Mouse (Mus musculus): ENCODE results near the gene Sp3. TPM values are rescaled to one million over a fixed set of nuclear protein-coding genes. Genes with fewer than 3 reads are reported as not detected.
"Not testable (repeated sequence)": the region's sequence is repeated elsewhere in the genome, so short reads cannot be mapped to it uniquely, and the experiment has no call there.

Gene Sp3
- 66.8 and 72.3 TPM in 2 replicates for polyA plus RNA-seq (2014; fragmentation: Nextera tagmentation; extraction: Ambion mirVana)

DNA sequence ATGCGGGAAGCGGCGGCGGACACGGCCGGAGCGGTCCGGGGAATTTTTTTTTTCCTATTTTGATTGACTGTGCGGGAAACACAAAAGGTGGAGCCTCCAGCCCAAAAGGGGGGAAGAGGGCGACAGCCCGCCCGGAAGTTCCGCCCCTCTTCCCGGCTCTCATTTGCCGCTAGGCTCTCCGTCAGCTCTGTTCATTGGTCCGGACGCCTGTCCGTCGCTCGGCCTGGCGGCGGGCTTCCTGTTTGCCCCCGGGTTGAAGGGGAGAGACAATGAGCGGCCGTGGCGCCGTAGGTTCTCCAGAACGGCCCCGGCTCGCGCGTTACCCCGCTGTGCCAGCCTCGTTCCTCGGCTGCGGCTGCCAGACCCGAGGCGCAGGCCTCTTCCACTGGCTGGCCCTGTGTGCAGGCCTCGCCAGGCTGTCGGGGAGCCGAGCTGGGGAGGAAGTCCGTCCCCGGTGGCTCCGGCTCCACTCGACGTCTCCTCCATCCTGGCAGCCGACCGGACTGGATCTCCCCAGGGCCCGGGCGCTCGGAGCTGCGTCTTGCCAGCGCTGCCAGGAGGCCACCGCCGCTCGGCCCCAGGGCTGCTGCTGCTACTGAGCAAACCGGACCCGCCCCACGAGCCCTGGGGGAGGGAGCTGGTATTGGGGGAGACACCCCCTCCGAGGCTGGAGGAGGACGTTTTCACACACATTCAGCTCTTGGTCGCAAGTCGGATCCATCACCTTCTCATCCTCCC lies at the start of gene Sp3:
Gene Sp3, minus strand, starts transcription at position 110 of the 738 bp plus-strand sequence.
- Histone ChIP-seq H3K9ac (peak within 1 kb of the TSS; percentile 95), H3K9me3 (ENCODE audit: low read depth, low read length) (no peaks in the 10 kb centered on the region), H3K4me2 (peak within 1 kb of the TSS; percentile 89), H3K4me3 (ENCODE audit: low read depth, low read length) (peak within 1 kb of the TSS; percentile 87), H3K27me3 (ENCODE audit: insufficient read depth, low read length) (no peaks in the 10 kb centered on the region), H3K27ac (ENCODE audit: low read depth) (peak within 1 kb of the TSS; percentile 100), H3K4me1 (ENCODE audit: insufficient read depth) (0 out of 2 replicates have a peak, but pooled peaks cover 6% of the 10 kb centered on the region), H3K36me3 (ENCODE audit: insufficient read depth) (0 out of 2 replicates have a peak, but pooled peaks cover 10% of the 10 kb centered on the region)
- ATAC-seq (ENCODE audit: insufficient read depth) (peak; percentile 90), DNase-seq (peak; percentile 99)
- WGBS, result under 1% methylated on average over 64 of the region's 64 CpGs
- no peak for TF ChIP-seq CTCF (IDR thresholded peaks at IDR 0.05; ENCODE audit: low read depth)

DNA sequence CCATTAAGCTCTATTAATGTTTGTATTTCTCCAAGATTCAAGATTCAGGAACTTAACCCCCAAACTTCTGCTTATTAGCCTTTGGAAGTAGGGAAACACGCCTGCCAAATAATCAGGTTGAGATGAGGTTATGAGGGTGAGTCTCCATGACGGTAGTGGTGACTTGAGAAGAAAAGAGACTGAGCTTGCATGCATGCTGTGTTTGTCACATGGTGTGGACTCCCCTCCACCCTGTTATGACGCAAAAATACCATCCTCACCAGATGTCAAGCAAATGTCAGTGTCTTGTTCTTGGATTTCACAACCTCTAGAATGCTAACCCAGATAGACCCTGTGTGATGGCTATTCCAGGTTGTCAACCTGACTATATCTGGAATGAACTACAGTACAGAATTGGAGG lies 49.6 kb upstream of the Sp3 start:
- H3K27me3 ChIP-seq (ENCODE audit: insufficient read depth, low read length), result no peaks in the 10 kb centered on the region
- no peak overlapping the region for H3K27ac ChIP-seq (ENCODE audit: low read depth)
- no peak for TF ChIP-seq CTCF (IDR thresholded peaks at IDR 0.05; ENCODE audit: low read depth)
- H3K9ac ChIP-seq, result no peak overlapping the region
- DNase-seq (no peak), ATAC-seq (ENCODE audit: insufficient read depth) (no peak)
- H3K9me3 ChIP-seq (ENCODE audit: low read depth, low read length), result no peaks in the 10 kb centered on the region; the same call in 1 of the 2 replicates
- H3K4me2 ChIP-seq, result no peak overlapping the region
- no peaks in the 10 kb centered on the region for H3K36me3 ChIP-seq (ENCODE audit: insufficient read depth)
- no peaks in the 10 kb centered on the region for H3K4me1 ChIP-seq (ENCODE audit: insufficient read depth)
- H3K4me3 ChIP-seq (ENCODE audit: low read depth, low read length), result no peak overlapping the region
- 88% methylated on average over 3 of the region's 3 CpGs for WGBS

DNA sequence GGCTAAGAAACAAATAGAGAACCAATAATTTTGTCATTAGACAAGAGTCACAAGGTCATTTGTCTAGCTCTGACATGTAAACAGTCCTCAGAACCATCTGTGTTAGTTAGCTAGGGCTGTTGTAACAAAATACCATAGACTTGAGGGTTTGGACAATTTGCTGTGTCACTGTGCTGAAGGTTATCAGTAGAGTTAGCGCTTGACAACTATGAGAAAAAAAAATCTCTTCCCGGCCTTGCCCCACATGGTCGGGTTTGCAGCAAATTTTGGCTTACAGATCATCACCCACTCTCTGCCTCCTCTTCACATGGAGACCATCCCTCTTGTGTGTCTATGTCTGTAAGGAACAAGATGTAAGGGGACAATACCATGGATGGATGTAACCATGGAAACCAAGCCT lies 47.8 kb upstream of the Sp3 start:
- TF ChIP-seq CTCF (IDR thresholded peaks at IDR 0.05; ENCODE audit: low read depth), result no peak
- DNase-seq (no peak), ATAC-seq (ENCODE audit: insufficient read depth) (no peak)
- Histone ChIP-seq H3K4me1 (ENCODE audit: insufficient read depth) (no peaks in the 10 kb centered on the region), H3K36me3 (ENCODE audit: insufficient read depth) (no peaks in the 10 kb centered on the region), H3K4me3 (ENCODE audit: low read depth, low read length) (no peak overlapping the region), H3K9ac (no peak overlapping the region), H3K9me3 (ENCODE audit: low read depth, low read length) (no peaks in the 10 kb centered on the region; the same call in 1 of the 2 replicates), H3K4me2 (no peak overlapping the region), H3K27ac (ENCODE audit: low read depth) (no peak overlapping the region), H3K27me3 (ENCODE audit: insufficient read depth, low read length) (no peaks in the 10 kb centered on the region)
- WGBS, result 41% methylated on average over 3 of the region's 3 CpGs

DNA sequence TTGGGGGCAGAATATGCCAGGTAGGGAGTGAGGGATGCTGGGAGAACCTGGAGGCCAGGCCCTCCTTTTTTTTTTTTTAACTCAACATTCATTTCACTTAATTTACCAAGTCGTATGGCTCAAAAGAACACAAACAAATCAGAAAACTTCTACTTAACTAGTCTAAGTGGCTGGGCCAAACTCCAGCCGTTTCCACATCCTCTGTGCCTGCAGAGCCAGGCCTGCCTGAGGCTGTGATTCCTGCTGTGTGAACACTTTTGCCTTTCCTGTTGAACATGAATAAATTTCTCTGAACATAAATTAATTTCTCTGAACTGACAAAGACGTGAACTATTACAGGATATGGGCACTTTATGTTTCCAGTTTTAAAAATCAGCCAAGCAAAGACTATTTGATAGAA lies 46.9 kb upstream of the Sp3 start:
- Histone ChIP-seq H3K36me3 (ENCODE audit: insufficient read depth) (no peaks in the 10 kb centered on the region), H3K4me1 (ENCODE audit: insufficient read depth) (no peaks in the 10 kb centered on the region), H3K4me3 (ENCODE audit: low read depth, low read length) (no peak overlapping the region), H3K9ac (no peak overlapping the region), H3K27me3 (ENCODE audit: insufficient read depth, low read length) (no peaks in the 10 kb centered on the region), H3K27ac (ENCODE audit: low read depth) (no peak overlapping the region), H3K4me2 (no peak overlapping the region), H3K9me3 (ENCODE audit: low read depth, low read length) (no peaks in the 10 kb centered on the region; the same call in 1 of the 2 replicates)
- no peak for DNase-seq
- no peak for ATAC-seq (ENCODE audit: insufficient read depth)
- no peak for TF ChIP-seq CTCF (IDR thresholded peaks at IDR 0.05; ENCODE audit: low read depth)
- WGBS, result 36% methylated on average over 3 of the region's 3 CpGs

DNA sequence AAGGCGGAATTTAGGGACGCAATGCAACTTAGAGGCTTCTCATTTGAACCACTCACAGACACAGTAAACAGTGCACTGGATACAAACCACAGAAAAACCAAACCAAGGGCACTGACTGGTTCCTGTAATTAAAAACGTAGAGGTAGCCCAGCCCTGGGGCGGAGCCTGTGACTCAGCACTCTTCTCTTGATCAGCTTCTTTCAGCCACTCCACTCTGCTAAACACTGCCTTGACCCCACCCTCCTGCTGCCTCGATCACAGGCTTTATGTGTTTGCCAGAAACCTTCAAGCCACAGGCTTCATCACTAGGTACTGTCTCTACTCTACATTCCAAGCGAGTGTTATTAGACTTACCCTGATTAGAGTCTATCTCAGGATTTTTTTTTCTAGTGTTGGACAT lies 43.6 kb upstream of the Sp3 start:
- no peak; the same call in 1 of the 2 replicates for ATAC-seq (ENCODE audit: insufficient read depth)
- H3K9ac ChIP-seq, result no peak overlapping the region
- H3K4me2 ChIP-seq, result no peak overlapping the region
- H3K36me3 ChIP-seq (ENCODE audit: insufficient read depth), result no peaks in the 10 kb centered on the region
- DNase-seq, result no peak
- TF ChIP-seq CTCF (IDR thresholded peaks at IDR 0.05; ENCODE audit: low read depth), result no peak
- H3K4me1 ChIP-seq (ENCODE audit: insufficient read depth), result no peaks in the 10 kb centered on the region
- WGBS, result 43% methylated on average over 6 of the region's 6 CpGs
- no peaks in the 10 kb centered on the region for H3K9me3 ChIP-seq (ENCODE audit: low read depth, low read length)
- H3K27me3 ChIP-seq (ENCODE audit: insufficient read depth, low read length), result no peaks in the 10 kb centered on the region
- no peak overlapping the region for H3K4me3 ChIP-seq (ENCODE audit: low read depth, low read length)
- no peak overlapping the region; the same call in 1 of the 2 replicates for H3K27ac ChIP-seq (ENCODE audit: low read depth)

DNA sequence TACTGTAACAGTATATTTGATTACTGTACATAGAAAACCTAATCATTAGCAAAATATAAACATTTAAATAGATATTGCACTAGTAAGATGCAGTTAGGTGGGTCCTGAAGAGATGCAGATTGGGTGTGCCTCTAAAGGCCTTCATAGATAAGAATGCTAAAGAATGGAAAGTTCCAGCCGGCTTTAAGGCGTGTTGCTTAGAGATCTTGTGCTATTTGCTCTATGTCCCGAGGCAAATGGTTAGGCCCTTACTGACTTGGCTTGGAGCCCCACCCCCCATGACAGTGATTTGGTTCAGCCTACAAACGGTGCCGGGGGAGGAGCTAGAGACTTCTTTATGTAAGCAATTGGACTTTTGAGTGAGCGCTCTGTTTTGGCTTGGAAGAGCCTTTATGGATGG lies 40.8 kb upstream of the Sp3 start:
- H3K4me3 ChIP-seq (ENCODE audit: low read depth, low read length), result no peak overlapping the region
- no peak overlapping the region for H3K9ac ChIP-seq
- H3K36me3 ChIP-seq (ENCODE audit: insufficient read depth), result no peaks in the 10 kb centered on the region
- no peak for TF ChIP-seq CTCF (IDR thresholded peaks at IDR 0.05; ENCODE audit: low read depth)
- no peak for ATAC-seq (ENCODE audit: insufficient read depth)
- no peak overlapping the region for H3K4me2 ChIP-seq
- DNase-seq, result peak; percentile 36
- 70% methylated on average over 6 of the region's 6 CpGs for WGBS
- no peaks in the 10 kb centered on the region for H3K9me3 ChIP-seq (ENCODE audit: low read depth, low read length)
- H3K4me1 ChIP-seq (ENCODE audit: insufficient read depth), result no peaks in the 10 kb centered on the region
- H3K27me3 ChIP-seq (ENCODE audit: insufficient read depth, low read length), result no peaks in the 10 kb centered on the region
- H3K27ac ChIP-seq (ENCODE audit: low read depth), result no peak overlapping the region

DNA sequence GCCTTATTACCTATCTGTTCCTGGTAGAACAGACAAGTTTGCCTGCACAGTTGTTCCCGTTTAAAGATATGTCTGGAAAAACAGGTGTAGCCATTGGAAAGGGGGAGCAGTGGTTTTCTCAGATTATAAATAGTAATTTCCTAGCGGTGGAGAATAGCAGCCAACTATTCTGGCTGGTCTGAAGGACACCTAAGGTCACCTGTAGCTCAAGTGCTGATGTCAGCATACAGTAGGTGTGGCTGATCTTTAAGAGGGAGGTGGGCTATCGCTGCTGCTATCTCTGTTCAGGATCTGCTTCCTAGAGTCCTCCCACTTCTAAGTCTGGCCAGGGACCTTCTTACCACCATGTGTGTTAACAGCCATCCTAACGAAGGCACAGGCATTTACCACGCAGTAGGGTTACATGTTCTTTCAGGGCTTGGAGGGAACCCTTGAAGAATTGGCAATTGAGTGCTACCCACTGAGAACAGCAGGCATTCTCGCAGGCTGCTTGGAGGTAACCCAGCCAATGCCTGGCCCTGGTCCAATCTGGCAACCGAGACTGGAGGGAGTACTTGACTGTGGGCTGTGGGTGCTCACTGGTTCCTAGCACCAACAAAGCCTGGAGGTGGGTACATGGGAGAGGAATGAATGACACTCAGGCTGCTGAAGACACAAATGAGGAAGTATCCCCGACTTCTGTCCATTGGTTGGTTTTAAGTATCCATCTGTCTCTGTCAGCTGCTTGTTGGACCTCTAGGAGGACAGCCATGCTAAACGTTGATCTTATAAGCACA lies 39.3 kb upstream of the Sp3 start:
- Histone ChIP-seq H3K4me3 (ENCODE audit: low read depth, low read length) (no peak overlapping the region), H3K36me3 (ENCODE audit: insufficient read depth) (no peaks in the 10 kb centered on the region), H3K9ac (no peak overlapping the region), H3K27ac (ENCODE audit: low read depth) (no peak overlapping the region), H3K4me2 (no peak overlapping the region), H3K9me3 (ENCODE audit: low read depth, low read length) (no peaks in the 10 kb centered on the region), H3K27me3 (ENCODE audit: insufficient read depth, low read length) (no peaks in the 10 kb centered on the region), H3K4me1 (ENCODE audit: insufficient read depth) (no peaks in the 10 kb centered on the region)
- WGBS, result 58% methylated on average over 9 of the region's 9 CpGs
- TF ChIP-seq CTCF (IDR thresholded peaks at IDR 0.05; ENCODE audit: low read depth), result no peak
- ATAC-seq (ENCODE audit: insufficient read depth) (no peak), DNase-seq (peak; percentile 52)

DNA sequence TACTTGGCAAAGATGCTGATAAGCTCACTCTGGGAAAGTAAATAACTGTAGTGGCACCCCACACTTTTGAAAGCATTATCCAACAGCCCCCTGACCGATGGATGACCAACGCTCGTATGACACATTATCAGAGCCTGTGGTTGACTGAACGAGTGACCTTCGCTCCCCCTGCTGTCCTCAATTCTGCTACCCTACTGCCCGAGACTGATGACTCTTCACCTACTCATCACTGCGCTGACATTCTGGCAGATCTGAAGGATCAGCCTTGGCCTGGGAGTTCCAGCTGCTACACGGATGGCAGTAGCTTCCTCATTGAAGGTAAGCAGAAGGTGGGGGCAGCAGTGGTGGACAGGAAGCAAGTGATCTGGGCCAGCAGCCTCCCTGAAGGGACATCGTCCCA lies 33.8 kb upstream of the Sp3 start:
- not testable (repeated sequence) for DNase-seq; H3K36me3 ChIP-seq (ENCODE audit: insufficient read depth); H3K4me1 ChIP-seq (ENCODE audit: insufficient read depth); H3K27me3 ChIP-seq (ENCODE audit: insufficient read depth, low read length); H3K4me2 ChIP-seq; H3K27ac ChIP-seq (ENCODE audit: low read depth); H3K9ac ChIP-seq; ATAC-seq (ENCODE audit: insufficient read depth); H3K4me3 ChIP-seq (ENCODE audit: low read depth, low read length)
- 57% methylated on average over 9 of the region's 9 CpGs for WGBS
- H3K9me3 ChIP-seq (ENCODE audit: low read depth, low read length), result peaks cover 15% of the 10 kb centered on the region

Measured in lung, embryonic 14.5 days (tissue).